Mouse (Mus musculus) T-helper 17 cell (primary cell): ENCODE data around the gene Wipf1.

ENCODE experiments used
- in situ Hi-C, 2 experiments: fragments of 300-600 bp; cut with MboI, MseI; formaldehyde crosslinking; loops; 1 replicate in 1 of 2; 2 replicates in 1 of 2; pipeline ENCODE4 v1.15.1; 2025; ENCODE audit warnings: high pct_unique_total_duplicates in 2 of 2

The Wipf1 gene

GRCm38 (mm10) chr2:73394476-73394875 is 135.1 kb downstream of the Wipf1 start:
- in situ Hi-C loops: loop anchor here in 1 of 2 experiments (5.0 kb wide), 1 partner anchor 97 kb away; no protein-coding TSS in a partner anchor

- in situ Hi-C loops: loop anchor here in 1 of 2 experiments (5.0 kb wide), 1 partner anchor 95 kb away; no protein-coding TSS in a partner anchor
Measured at GRCm38 (mm10) chr2:73392772-73393171, 136.8 kb downstream of the Wipf1 start.

- in situ Hi-C loops: loop anchor here in 1 of 2 experiments (5.0 kb wide), 1 partner anchor 93 kb away; no protein-coding TSS in a partner anchor
Measured at GRCm38 (mm10) chr2:73389951-73390350, 139.6 kb downstream of the Wipf1 start.

- in situ Hi-C loops: no loop called here
Measured at GRCm38 (mm10) chr2:73387806-73388205, 141.7 kb downstream of the Wipf1 start.

GRCm38 (mm10) chr2:73386356-73387046 is 143.0 kb downstream of the Wipf1 start, which contains the start of gene Gpr155:
Gene Gpr155 (minus strand): TSS chr2:73386572.
- in situ Hi-C loops: no loop called here

GRCm38 (mm10) chr2:73385641-73386355 is 143.7 kb downstream of the Wipf1 start:
- in situ Hi-C loops: no loop called here

GRCm38 (mm10) chr2:73385172-73385571 is 144.4 kb downstream of the Wipf1 start:
- in situ Hi-C loops: no loop called here

DNA sequence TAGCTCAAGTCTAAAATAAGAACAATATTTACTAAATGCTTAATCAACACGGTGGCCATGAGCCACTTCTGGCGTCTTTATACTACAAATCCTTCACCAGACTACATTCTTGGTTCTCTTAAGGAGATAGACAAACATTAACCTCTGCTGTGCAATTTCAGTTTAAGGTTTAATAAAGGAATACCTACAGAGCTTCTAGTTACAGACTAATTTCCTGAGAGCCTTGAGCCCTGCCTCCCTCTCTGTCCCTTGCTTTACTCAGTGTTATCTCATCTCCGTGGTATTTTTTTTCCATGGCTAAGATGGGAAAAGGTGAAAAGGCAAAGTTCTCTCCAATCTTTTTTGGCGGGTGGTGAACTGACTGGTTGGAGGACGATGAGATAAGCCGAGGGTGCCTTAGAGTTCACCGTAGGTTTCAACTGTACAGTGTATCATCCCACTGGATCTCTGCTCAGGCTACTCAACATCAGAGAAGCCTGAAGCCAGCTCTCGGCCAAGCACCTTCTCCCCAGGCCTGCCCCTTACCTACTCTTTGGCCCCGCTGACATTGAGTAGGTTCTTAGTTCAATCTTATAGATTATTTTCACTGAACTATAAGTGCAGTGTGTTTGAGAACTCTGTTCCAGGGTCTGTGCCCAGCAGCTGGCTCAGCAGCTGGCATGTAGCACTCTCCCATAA is 149.1 kb downstream of the Wipf1 start:
- in situ Hi-C loops: no loop called here

- in situ Hi-C loops: no loop called here
Measured at GRCm38 (mm10) chr2:73379656-73380055, 149.9 kb downstream of the Wipf1 start.
